Mouse (Mus musculus): ENCODE measurements around the gene Uhrf1bp1l. TPM values are rescaled to one million over a fixed set of nuclear protein-coding genes. Genes with fewer than 3 reads are reported as not detected.

Uhrf1bp1l gene
- polyA plus RNA-seq, 1 experiment from 2014 or later = 34.9 TPM

DNA sequence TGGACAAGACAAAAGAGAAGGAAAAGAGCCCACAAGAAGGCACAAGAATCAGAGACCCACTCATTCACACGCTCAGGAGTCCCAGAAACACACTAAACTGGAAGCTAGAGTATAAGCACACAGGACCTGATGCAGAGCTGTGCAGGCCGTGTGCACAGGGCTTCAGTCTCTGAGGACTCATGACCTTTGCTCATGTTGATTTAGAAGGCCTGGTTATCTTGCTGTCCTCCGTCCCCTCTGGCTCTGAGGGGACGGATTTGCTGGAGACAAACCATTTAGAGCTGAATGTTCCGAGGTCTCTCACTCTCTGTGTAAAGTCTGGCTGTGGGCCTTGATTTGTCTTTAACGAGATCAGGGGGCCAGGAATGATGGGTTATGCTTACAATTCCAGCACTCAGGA is 14.4 kb upstream of the Uhrf1bp1l start:
- H3K4me3 ChIP-seq (replicated peaks) = no peak overlapping the region
- H3K9ac ChIP-seq = no peak overlapping the region
- H3K27ac ChIP-seq = no peak overlapping the region
- no peak overlapping the region for H3K4me2 ChIP-seq
- 82% methylated on average over 6 of the region's 6 CpGs for WGBS
- H3K27me3 ChIP-seq = no peaks in the 10 kb centered on the region
- peaks cover 18% of the 10 kb centered on the region for H3K4me1 ChIP-seq
- H3K9me3 ChIP-seq (replicated peaks) = no peaks in the 10 kb centered on the region
- H3K36me3 ChIP-seq = peaks cover 22% of the 10 kb centered on the region
- no peak for ATAC-seq (replicated peaks; ENCODE audit: low FRiP score)

DNA sequence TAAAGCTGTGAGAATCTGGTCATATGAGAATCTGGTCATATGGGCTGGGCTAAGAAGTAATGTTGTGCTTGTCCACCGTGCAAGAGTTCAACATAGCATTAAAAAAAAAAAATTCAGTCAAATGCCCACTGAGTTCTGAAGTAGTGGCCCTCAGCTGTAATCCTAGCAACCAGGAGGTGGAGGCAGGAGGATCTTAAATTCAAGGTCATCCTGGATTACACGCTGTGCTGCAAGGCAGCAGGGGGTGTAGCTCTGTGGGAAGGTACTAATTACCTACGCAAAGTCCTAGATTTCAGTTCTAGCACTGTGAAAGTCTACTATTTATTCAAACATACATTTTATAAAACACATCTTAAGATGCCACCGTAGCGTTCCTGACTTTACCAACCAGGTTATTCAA is 13.4 kb upstream of the Uhrf1bp1l start:
- no peak for ATAC-seq (replicated peaks; ENCODE audit: low FRiP score)
- no peaks in the 10 kb centered on the region for H3K9me3 ChIP-seq (replicated peaks)
- WGBS = 13% methylated on average over 5 of the region's 5 CpGs
- no peak overlapping the region for H3K27ac ChIP-seq
- peaks cover 12% of the 10 kb centered on the region for H3K36me3 ChIP-seq
- H3K9ac ChIP-seq = peak overlapping the region; percentile 65
- peaks cover 18% of the 10 kb centered on the region for H3K4me1 ChIP-seq
- no peaks in the 10 kb centered on the region for H3K27me3 ChIP-seq
- H3K4me3 ChIP-seq (replicated peaks) = peak overlapping the region; percentile 79
- H3K4me2 ChIP-seq = peak overlapping the region; percentile 70

DNA sequence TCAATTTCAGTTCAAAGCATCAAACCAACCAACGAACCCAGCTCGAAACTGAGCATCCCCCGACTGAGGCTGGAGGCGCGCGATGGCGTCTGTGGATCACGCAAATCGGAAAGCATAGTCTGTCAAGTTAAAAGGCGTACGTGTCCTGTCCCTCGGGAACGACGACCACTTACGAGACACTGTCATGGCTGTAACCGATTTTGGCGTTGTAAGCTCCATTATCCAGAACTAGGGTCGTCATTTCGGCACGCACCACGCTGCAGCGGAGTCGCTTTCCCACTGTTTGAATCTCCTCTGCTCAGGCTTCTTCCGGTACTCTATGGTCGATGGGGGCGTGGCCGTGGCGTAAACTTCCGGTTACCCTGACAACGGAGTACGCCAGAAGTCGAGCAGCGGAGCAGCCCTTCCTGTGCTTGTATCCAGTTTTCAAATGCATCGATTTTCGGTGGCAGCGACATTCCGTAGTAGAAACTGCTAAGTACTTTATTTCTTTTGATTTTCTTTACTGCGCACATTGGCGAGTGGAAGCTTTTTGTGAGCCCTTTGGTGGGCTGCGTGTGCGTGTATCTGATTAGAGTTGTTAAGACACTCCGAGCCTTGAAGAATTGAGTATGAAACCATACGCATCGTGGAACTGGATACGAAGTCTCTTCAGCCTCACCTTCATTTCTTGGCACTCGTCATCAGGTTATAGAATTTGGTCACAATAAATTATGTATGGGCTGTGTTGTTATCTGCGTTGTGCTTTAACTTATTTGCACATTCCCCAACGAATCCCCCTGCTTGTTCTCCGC is 12.6 kb upstream of the Uhrf1bp1l start, which contains the start of gene Actr6:
Actr6 (minus strand) TSS at position 295 of the 794 bp plus-strand sequence.
- peak within 1 kb of the TSS; percentile 65 for H3K9ac ChIP-seq
- H3K27me3 ChIP-seq = no peaks in the 10 kb centered on the region
- H3K4me1 ChIP-seq = peaks cover 18% of the 10 kb centered on the region
- ATAC-seq (replicated peaks; ENCODE audit: low FRiP score) = peak; percentile 99
- H3K36me3 ChIP-seq = peaks cover 6% of the 10 kb centered on the region
- 0 out of 2 replicates have a peak within 1 kb of the TSS, but pooled peaks have one; percentile 29 for H3K27ac ChIP-seq
- peak within 1 kb of the TSS; percentile 79 for H3K4me3 ChIP-seq (replicated peaks)
- no peaks in the 10 kb centered on the region for H3K9me3 ChIP-seq (replicated peaks)
- peak within 1 kb of the TSS; percentile 70 for H3K4me2 ChIP-seq
- 1% methylated on average over 49 of the region's 49 CpGs for WGBS

DNA sequence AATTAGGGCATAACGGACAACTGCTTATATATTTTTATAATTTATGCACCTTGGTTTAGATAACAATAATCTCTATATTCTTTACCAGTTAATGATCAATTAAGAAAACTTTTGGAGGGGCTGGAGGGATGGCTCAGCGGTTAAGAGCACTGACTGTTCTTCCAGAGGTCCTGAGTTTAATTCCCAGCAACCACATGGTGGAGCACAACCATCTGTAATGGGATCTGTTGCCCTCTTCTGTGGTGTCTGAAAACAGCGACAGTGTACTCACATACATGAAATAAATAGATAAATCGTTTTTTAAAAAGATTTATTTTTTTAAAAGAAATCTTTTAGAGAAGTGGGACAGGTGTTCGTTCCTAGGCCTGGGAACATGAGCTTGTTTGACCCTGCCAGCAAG is 7.7 kb upstream of the Uhrf1bp1l start:
- 0 out of 2 replicates have a peak, but pooled peaks cover 4% of the 10 kb centered on the region for H3K27me3 ChIP-seq
- H3K27ac ChIP-seq = no peak overlapping the region
- no peaks in the 10 kb centered on the region for H3K36me3 ChIP-seq
- ATAC-seq (replicated peaks; ENCODE audit: low FRiP score) = no peak
- H3K9ac ChIP-seq = no peak overlapping the region
- no peak overlapping the region for H3K4me2 ChIP-seq
- peaks cover 7% of the 10 kb centered on the region for H3K4me1 ChIP-seq
- 36% methylated on average over 5 of the region's 5 CpGs for WGBS
- H3K9me3 ChIP-seq (replicated peaks) = no peaks in the 10 kb centered on the region
- H3K4me3 ChIP-seq (replicated peaks) = no peak overlapping the region

DNA sequence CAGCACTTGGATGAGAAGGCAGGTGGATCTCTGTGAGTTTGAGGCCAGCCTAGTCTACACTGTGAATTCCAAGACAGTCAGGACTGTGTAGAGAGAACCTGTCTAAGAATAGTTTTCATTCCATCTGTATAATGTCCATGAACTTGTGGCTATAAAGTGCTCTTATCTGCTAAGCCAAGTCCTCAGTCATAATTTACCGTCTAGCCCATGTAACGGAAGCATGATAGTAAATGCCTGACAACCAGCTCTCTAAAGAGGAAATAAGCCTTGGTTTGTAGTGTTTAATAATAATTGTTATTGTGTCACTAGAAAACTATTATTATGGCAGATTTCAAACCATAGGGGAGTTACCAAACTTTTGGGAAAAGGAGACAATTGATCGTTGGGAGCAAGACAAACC is 6.9 kb upstream of the Uhrf1bp1l start:
- no peaks in the 10 kb centered on the region for H3K9me3 ChIP-seq (replicated peaks)
- no peak overlapping the region for H3K4me3 ChIP-seq (replicated peaks)
- H3K4me1 ChIP-seq = peaks cover 3% of the 10 kb centered on the region
- H3K27ac ChIP-seq = no peak overlapping the region
- ATAC-seq (replicated peaks; ENCODE audit: low FRiP score) = no peak
- no peaks in the 10 kb centered on the region for H3K36me3 ChIP-seq
- WGBS = 85% methylated on average over 3 of the region's 3 CpGs
- no peak overlapping the region for H3K4me2 ChIP-seq
- H3K9ac ChIP-seq = no peak overlapping the region
- H3K27me3 ChIP-seq = 0 out of 2 replicates have a peak, but pooled peaks cover 4% of the 10 kb centered on the region

- Histone ChIP-seq H3K27ac (no peak overlapping the region), H3K27me3 (0 out of 2 replicates have a peak, but pooled peaks cover 4% of the 10 kb centered on the region), H3K4me1 (0 out of 2 replicates have a peak, but pooled peaks cover 2% of the 10 kb centered on the region), H3K36me3 (no peaks in the 10 kb centered on the region), H3K4me2 (no peak overlapping the region), H3K4me3 (replicated peaks) (no peak overlapping the region), H3K9ac (no peak overlapping the region), H3K9me3 (replicated peaks) (no peaks in the 10 kb centered on the region)
- WGBS = 89% methylated on average over 9 of the region's 9 CpGs
- no peak for ATAC-seq (replicated peaks; ENCODE audit: low FRiP score)
These were observed 6.4 kb upstream of the Uhrf1bp1l start for GRCm38 (mm10) chr10:89738395-89738794.

DNA sequence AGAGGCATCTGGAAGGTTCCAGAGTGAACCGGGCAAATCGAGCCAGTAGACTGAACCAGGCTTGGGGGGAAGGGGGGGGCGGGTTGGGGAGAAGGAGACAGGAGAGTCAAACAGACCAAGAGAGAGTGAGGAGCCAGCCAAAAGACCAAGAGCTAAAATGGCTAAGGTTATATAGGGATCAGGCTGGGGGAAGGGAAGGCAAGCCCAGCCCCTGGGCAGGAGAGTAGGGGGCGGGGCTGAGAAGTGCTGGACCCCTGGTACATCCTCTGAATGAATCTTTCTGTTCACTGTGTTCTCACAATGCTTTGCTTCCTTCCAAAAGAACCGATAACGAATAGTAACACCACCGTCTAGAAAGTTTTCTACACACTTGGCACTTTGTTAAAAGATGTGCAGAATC is 5.1 kb upstream of the Uhrf1bp1l start:
- Histone ChIP-seq H3K9ac (no peak overlapping the region), H3K4me1 (0 out of 2 replicates have a peak, but pooled peaks cover 2% of the 10 kb centered on the region), H3K4me3 (replicated peaks) (no peak overlapping the region), H3K4me2 (no peak overlapping the region), H3K27ac (no peak overlapping the region), H3K27me3 (0 out of 2 replicates have a peak, but pooled peaks cover 4% of the 10 kb centered on the region), H3K36me3 (no peaks in the 10 kb centered on the region), H3K9me3 (replicated peaks) (no peaks in the 10 kb centered on the region)
- 65% methylated on average over 7 of the region's 7 CpGs for WGBS
- no peak for ATAC-seq (replicated peaks; ENCODE audit: low FRiP score)

GRCm38 (mm10) chr10:89740995-89741394 is 3.8 kb upstream of the Uhrf1bp1l start:
- H3K4me2 ChIP-seq = no peak overlapping the region
- 84% methylated on average over 6 of the region's 6 CpGs for WGBS
- 0 out of 2 replicates have a peak, but pooled peaks cover 2% of the 10 kb centered on the region for H3K4me1 ChIP-seq
- no peaks in the 10 kb centered on the region for H3K36me3 ChIP-seq
- H3K9ac ChIP-seq = no peak overlapping the region
- no peak for ATAC-seq (replicated peaks; ENCODE audit: low FRiP score)
- no peaks in the 10 kb centered on the region for H3K9me3 ChIP-seq (replicated peaks)
- H3K4me3 ChIP-seq (replicated peaks) = no peak overlapping the region
- 0 out of 2 replicates have a peak, but pooled peaks cover 4% of the 10 kb centered on the region for H3K27me3 ChIP-seq
- no peak overlapping the region for H3K27ac ChIP-seq

- ATAC-seq (replicated peaks; ENCODE audit: low FRiP score) = no peak
- Histone ChIP-seq H3K4me2 (no peak overlapping the region), H3K9me3 (replicated peaks) (no peaks in the 10 kb centered on the region), H3K27ac (no peak overlapping the region), H3K9ac (no peak overlapping the region), H3K27me3 (0 out of 2 replicates have a peak, but pooled peaks cover 4% of the 10 kb centered on the region), H3K4me3 (replicated peaks) (no peak overlapping the region), H3K36me3 (no peaks in the 10 kb centered on the region), H3K4me1 (peaks cover 14% of the 10 kb centered on the region)
- 88% methylated on average over 4 of the region's 4 CpGs for WGBS
These were observed 1.5 kb upstream of the Uhrf1bp1l start for GRCm38 (mm10) chr10:89743266-89743665.

DNA sequence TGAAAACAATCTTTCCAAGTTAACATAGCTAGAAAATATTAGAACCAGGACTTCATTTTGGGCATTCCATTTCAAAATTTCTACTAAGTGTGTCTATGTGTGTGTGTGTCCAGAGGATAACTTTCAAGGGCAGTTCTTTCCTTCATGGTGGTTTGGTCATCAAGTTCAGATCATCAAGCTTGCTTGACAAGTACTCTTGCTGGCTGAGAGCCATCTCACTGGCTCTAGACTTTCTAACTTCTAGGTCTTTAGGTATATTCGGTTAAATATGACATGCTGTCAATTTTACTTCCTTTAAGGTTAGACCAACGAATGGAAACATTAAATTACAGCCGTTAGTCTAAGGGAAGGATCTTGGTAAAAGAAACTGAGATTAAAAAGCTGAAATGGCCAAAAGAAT is 450 bp upstream of the Uhrf1bp1l start:
- Histone ChIP-seq H3K4me2 (peak overlapping the region; percentile 62), H3K4me1 (peaks cover 14% of the 10 kb centered on the region), H3K27me3 (no peaks in the 10 kb centered on the region), H3K9me3 (replicated peaks) (no peaks in the 10 kb centered on the region), H3K36me3 (no peaks in the 10 kb centered on the region), H3K9ac (no peak overlapping the region), H3K27ac (no peak overlapping the region), H3K4me3 (replicated peaks) (peak overlapping the region; percentile 89)
- WGBS = 27% methylated on average over 3 of the region's 3 CpGs
- ATAC-seq (replicated peaks; ENCODE audit: low FRiP score) = no peak

DNA sequence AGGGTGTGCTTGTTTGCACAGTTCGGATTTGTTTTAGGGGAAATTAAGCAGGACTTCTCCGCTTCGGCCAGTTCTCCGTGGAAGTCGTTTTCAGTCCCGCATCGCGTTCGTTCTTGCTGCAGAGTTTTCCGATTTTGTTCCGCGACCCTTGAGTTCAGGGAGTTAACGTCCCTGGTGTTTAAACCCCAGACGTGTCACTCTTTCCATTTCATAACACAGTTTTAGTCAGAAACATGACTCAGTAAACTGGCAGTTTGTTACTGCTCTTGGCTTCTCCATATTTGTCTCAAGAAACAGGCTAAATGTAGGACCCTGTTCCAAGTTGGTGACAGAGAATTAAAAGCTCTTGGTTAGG is 852 bp downstream of the Uhrf1bp1l start:
- H3K4me3 ChIP-seq (replicated peaks) = peak overlapping the region; percentile 89
- no peak for ATAC-seq (replicated peaks; ENCODE audit: low FRiP score)
- no peaks in the 10 kb centered on the region for H3K9me3 ChIP-seq (replicated peaks)
- WGBS = 0% methylated on average over 14 of the region's 14 CpGs
- no peaks in the 10 kb centered on the region for H3K27me3 ChIP-seq
- H3K36me3 ChIP-seq = no peaks in the 10 kb centered on the region
- peak overlapping the region; percentile 95 for H3K27ac ChIP-seq
- peak overlapping the region; percentile 62 for H3K4me2 ChIP-seq
- peaks cover 22% of the 10 kb centered on the region for H3K4me1 ChIP-seq
- peak overlapping the region; percentile 92 for H3K9ac ChIP-seq

- no peak for ATAC-seq (replicated peaks; ENCODE audit: low FRiP score)
- Histone ChIP-seq H3K4me1 (peaks cover 26% of the 10 kb centered on the region), H3K9me3 (replicated peaks) (no peaks in the 10 kb centered on the region), H3K36me3 (no peaks in the 10 kb centered on the region), H3K27me3 (no peaks in the 10 kb centered on the region), H3K9ac (no peak overlapping the region), H3K27ac (no peak overlapping the region), H3K4me3 (replicated peaks) (0 out of 2 replicates have a peak overlapping the region, but pooled peaks have one; percentile 10), H3K4me2 (peak overlapping the region; percentile 28; the same call in 1 of the 2 replicates)
- WGBS = 84% methylated on average over 3 of the region's 3 CpGs
These were observed 1.8 kb downstream of the Uhrf1bp1l start for GRCm38 (mm10) chr10:89746581-89746980.
